Mouse (Mus musculus) heart, postnatal 0 days (tissue): Measurements from ENCODE around the gene Mgat5b. TPM values are rescaled to one million over a fixed set of nuclear protein-coding genes. Genes with fewer than 3 reads are reported as not detected.

Experiments
- ATAC-seq: fragments of 200-750 bp; cut with Nextera tagmentation; 2 replicates; pipeline ENCODE4 v1.8.0; 2017; ENCODE audit warnings: low read depth, moderate number of reproducible peaks, moderate library complexity; ENCODE audit not compliant: insufficient read depth
- DNase-seq: peaks from one replicate; pipeline ENCODE4 v3.0.0-alpha.2; 2016; ENCODE audit warnings: low spot score
- H3K27ac ChIP-seq: fragments of 300-500 bp; sonication (generic); 2 replicates; pipeline ENCODE4 v1.5.1; 2014; ENCODE audit warnings: low read depth, mild to moderate bottlenecking
- H3K27me3 ChIP-seq: fragments of 300-500 bp; sonication (generic); 2 replicates; pipeline ENCODE4 v1.6.1; 2014; ENCODE audit warnings: low read length, mixed read lengths; ENCODE audit not compliant: control insufficient read depth, insufficient read depth
- H3K36me3 ChIP-seq: fragments of 300-500 bp; sonication (generic); replicated peaks from 2 replicates; pipeline ENCODE4 v1.6.1; 2014; ENCODE audit warnings: low read length, mixed read lengths; ENCODE audit not compliant: control insufficient read depth, insufficient read depth
- H3K4me1 ChIP-seq: fragments of 300-500 bp; sonication (generic); 2 replicates; pipeline ENCODE4 v1.6.1; 2014; ENCODE audit warnings: antibody characterized with exemption; ENCODE audit not compliant: control insufficient read depth, insufficient read depth
- H3K4me2 ChIP-seq: fragments of 300-500 bp; sonication (generic); 2 replicates; pipeline ENCODE4 v1.6.1; 2014; ENCODE audit warnings: low read depth, mild to moderate bottlenecking, low read length, moderate library complexity
- H3K4me3 ChIP-seq: fragments of 300-500 bp; sonication (generic); 2 replicates; pipeline ENCODE4 v1.5.1; 2014; ENCODE audit warnings: low read depth, low read length
- H3K9ac ChIP-seq: fragments of 300-500 bp; sonication (generic); replicated peaks from 2 replicates; pipeline ENCODE4 v1.6.1; 2014; ENCODE audit warnings: low read depth, low read length, mixed read lengths
- H3K9me3 ChIP-seq: fragments of 300-500 bp; sonication (generic); replicated peaks from 2 replicates; pipeline ENCODE4 v1.6.1; 2016; ENCODE audit warnings: low read length; ENCODE audit not compliant: control insufficient read depth
- CTCF ChIP-seq: IDR thresholded peaks from 2 replicates; pipeline ENCODE4 v1.5.1; 2016; ENCODE audit warnings: antibody characterized with exemption, control low read depth, low read depth
- EP300 ChIP-seq: IDR thresholded peaks from 2 replicates; pipeline ENCODE4 v1.6.1; 2016; ENCODE audit warnings: antibody characterized with exemption, low read depth
- WGBS: fragments of 180-500 bp; shearing (Covaris S2); extraction: QIAGEN DNeasy Blood & Tissue Kit; methylation state at CpG from one replicate; pipeline ENCODE4 v1.1.7; 2014; 5-methylcytosine and 5-hydroxymethylcytosine counted together
- polyA plus RNA-seq: library from polyadenylated mRNA; unstranded; fragments of >200 nt; fragmentation: Nextera tagmentation; extraction: Ambion mirVana; gene quantifications from 2 replicates; pipeline ENCODE4 v1.2.1, GENCODE M21; 2015
- total RNA-seq: library from RNA; depleted of rRNA; stranded (reverse); fragments of >200 nt; gene quantifications from 2 replicates; pipeline ENCODE4 v1.2.3, GENCODE M21; 2014; ENCODE audit warnings: low replicate concordance

Gene Mgat5b
- total and polyA plus RNA-seq, 2 experiments from 2014 or later, result 0.04 to 0.14 TPM

DNA sequence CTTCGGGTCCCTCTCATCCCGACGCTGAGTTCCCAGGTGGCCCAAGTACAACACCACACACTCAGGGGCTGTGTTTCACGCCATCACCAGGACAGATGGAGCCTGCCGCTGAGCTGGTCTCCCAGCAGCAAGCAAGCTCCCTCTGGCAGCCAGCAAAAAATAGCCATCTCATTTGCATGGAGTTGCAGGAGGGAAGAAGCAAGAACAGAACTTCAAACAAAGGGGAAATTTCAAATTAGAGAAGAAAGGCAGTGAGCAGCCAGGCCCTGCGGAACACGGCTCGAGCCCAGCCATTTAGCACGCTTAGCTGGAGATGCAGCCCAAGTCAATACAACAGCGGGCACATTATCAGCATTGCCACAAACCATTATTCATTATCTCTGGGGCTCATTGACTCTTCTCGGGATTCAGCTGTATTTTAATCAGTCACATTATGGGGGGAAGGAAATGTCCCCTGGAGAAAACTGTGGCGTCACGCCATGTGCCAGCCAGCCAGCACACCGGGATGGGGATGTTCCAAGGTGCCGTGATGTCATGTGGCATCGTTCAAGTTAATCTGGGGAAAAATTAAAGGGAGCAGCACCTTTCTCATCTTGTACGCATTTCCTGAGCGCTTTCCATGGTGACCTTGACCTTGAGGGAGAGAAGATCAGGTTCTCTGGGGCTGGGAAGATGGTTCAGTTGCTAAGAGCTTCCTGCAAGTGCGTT is 110.4 kb downstream of the Mgat5b start:
- no peaks in the 10 kb centered on the region for H3K36me3 ChIP-seq
- 0 out of 2 replicates have a peak, but pooled peaks cover 3% of the 10 kb centered on the region for H3K27me3 ChIP-seq
- TF ChIP-seq CTCF, result no peak
- no peak for TF ChIP-seq EP300
- no peak overlapping the region for H3K27ac ChIP-seq
- H3K4me1 ChIP-seq, result no peaks in the 10 kb centered on the region; the same call in 1 of the 2 replicates
- no peak overlapping the region for H3K4me2 ChIP-seq
- H3K4me3 ChIP-seq, result no peak overlapping the region
- DNase-seq (no peak), ATAC-seq (no peak)
- no peaks in the 10 kb centered on the region for H3K9me3 ChIP-seq
- WGBS, result 62% methylated on average over 19 of the region's 19 CpGs
- no peak overlapping the region for H3K9ac ChIP-seq

DNA sequence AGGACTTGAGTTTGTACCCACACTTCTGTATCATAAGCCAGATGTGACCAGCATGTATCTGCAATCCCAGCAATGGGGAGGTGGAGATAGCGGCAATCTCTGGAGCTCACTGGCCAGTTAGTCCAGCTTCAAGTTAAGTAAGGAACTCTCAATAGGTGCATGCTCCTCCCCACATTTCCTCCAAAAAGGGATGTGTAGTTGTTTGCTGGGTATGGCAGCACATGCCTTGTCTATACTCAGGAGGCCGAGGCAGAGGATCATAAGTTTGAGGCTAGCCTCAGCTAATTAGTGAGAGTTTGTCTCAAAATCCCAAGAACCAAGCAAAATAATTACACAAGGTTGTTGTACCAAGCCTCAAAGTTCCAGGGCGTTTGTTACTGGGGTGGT is 110.9 kb downstream of the Mgat5b start:
- Histone ChIP-seq H3K36me3 (no peaks in the 10 kb centered on the region), H3K9ac (no peak overlapping the region), H3K4me3 (no peak overlapping the region), H3K27me3 (0 out of 2 replicates have a peak, but pooled peaks cover 3% of the 10 kb centered on the region), H3K4me2 (no peak overlapping the region), H3K9me3 (no peaks in the 10 kb centered on the region), H3K4me1 (no peaks in the 10 kb centered on the region; the same call in 1 of the 2 replicates), H3K27ac (no peak overlapping the region)
- WGBS, result 73% methylated on average over 3 of the region's 3 CpGs
- TF ChIP-seq CTCF (no peak), EP300 (no peak)
- DNase-seq, result no peak
- no peak for ATAC-seq

DNA sequence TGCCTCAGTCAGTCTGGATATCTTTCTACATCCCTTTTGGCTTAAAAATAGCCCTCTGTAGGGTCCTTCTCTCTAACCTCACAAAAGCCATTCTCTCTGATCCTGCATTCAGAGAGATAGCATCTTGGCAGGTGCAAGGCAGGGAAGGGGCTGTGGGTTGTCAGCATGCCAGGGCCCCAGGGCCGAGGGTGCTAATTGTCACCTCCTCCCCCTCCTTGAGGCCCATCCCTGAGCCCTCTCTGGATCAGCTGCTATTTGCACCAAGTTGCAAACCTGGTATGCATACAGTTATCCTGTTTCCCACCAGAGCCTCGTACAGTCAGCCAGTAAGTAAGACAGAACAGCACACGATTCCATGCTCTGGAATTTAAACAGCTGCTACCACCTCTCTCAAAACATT is 111.4 kb downstream of the Mgat5b start:
- 20% methylated on average over 3 of the region's 3 CpGs for WGBS
- TF ChIP-seq CTCF (no peak), EP300 (no peak)
- H3K9me3 ChIP-seq, result no peaks in the 10 kb centered on the region
- 0 out of 2 replicates have a peak, but pooled peaks cover 3% of the 10 kb centered on the region for H3K27me3 ChIP-seq
- H3K9ac ChIP-seq, result no peak overlapping the region
- ATAC-seq (no peak), DNase-seq (no peak)
- no peaks in the 10 kb centered on the region; the same call in 1 of the 2 replicates for H3K4me1 ChIP-seq
- H3K36me3 ChIP-seq, result no peaks in the 10 kb centered on the region
- no peak overlapping the region for H3K27ac ChIP-seq
- no peak overlapping the region for H3K4me3 ChIP-seq
- H3K4me2 ChIP-seq, result no peak overlapping the region

DNA sequence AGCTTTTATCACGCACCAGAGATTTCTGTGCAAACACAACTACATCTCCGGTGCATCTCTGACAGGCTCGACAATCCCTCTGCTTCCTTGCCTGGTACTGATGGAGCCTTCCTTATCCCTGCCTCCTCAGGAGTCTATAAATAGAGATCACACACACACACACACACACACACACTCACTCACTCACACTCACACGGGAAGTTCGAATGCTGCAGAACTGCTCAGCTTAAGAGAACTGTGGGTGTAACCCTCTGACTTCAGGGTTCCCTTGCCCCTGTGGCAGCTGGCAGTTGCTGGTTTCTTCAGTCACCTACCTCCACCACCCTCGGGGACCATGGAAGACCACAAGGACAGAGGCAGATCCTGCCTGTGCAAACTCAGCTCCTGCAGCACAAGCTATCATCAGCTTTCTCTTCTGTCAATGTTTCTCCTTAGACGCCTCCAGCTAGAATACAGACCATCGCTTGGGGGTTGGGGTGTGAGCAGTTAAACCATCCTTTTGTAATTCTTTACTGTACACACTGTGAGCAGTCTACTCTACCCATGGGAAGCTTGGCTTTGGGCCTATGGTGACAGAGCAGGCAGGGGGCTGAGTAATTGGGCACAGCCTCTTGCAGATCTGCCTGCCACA is 111.9 kb downstream of the Mgat5b start:
- no peaks in the 10 kb centered on the region for H3K9me3 ChIP-seq
- H3K9ac ChIP-seq, result no peak overlapping the region
- WGBS, result 26% methylated on average over 8 of the region's 8 CpGs
- ATAC-seq, result no peak
- no peak overlapping the region for H3K4me2 ChIP-seq
- no peak for DNase-seq
- TF ChIP-seq EP300, result no peak
- no peak overlapping the region for H3K4me3 ChIP-seq
- no peak overlapping the region for H3K27ac ChIP-seq
- H3K27me3 ChIP-seq, result 0 out of 2 replicates have a peak, but pooled peaks cover 3% of the 10 kb centered on the region
- H3K4me1 ChIP-seq, result no peaks in the 10 kb centered on the region; the same call in 1 of the 2 replicates
- no peaks in the 10 kb centered on the region for H3K36me3 ChIP-seq

DNA sequence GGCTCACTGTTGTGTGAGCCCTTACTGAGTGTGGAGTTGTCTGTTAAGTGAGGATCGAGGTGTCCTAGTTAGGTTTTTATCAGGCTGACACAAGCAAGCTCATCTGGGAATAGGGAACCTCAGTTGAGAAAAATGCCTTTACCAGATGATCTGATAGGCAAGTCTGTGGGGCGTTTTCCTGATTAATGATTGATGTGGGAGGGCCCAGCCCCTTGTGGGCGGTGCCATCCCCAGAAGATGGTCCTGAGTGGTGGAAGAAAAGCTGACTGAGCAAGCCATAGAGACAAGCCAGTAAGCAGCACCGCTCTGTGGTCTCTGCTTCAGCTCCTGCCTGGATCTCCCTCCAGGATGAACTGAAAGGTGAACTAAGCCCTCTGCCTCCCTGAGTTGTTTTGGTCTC is 112.6 kb downstream of the Mgat5b start:
- Histone ChIP-seq H3K27ac (no peak overlapping the region), H3K9ac (no peak overlapping the region)
- WGBS, result 33% methylated on average over 4 of the region's 4 CpGs

More for the DNA sequence above, 112.6 kb downstream of the Mgat5b start:
- TF ChIP-seq EP300, result no peak
- no peak for TF ChIP-seq CTCF
- Histone ChIP-seq H3K4me1 (no peaks in the 10 kb centered on the region; the same call in 1 of the 2 replicates), H3K36me3 (no peaks in the 10 kb centered on the region), H3K4me2 (no peak overlapping the region), H3K9me3 (no peaks in the 10 kb centered on the region), H3K27me3 (0 out of 2 replicates have a peak, but pooled peaks cover 3% of the 10 kb centered on the region), H3K4me3 (no peak overlapping the region)
- DNase-seq, result no peak
- ATAC-seq, result no peak
